In the genomic region with DNA sequence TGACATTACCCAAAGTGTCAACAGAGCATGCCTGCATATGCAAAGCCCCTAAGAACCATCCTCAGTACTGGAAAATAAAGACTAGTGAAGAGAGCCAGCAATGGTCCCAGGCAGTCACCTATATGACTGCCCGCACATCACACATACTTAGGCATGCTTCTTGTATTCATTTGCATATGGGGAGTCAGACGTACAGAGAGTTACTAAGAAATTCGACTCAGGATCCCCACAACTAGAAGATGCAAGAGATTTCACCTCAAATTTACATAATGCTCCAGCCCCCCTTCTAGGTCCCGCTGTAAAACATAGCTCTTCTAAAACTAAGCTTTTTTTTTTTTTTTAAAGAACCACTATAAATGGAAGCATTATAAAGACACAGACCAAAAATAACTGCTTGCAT, we compare ENCODE assay signal across 14 mouse cellular contexts.
"Had no signal": no experiment of that assay in that cellular context is flagged by ENCODE, and none has a peak within 500 bp of the region (broad histone marks: within the 10 kb centered on the region; RNA-seq: fewer than 3 reads in every experiment).

No protein-coding gene starts in this region.

- DNase-seq: gastrocnemius, postnatal 14 days; gastrocnemius, postnatal 36 days; heart, adult 2 months; heart, postnatal 4 days; kidney, adult 18-20 months; kidney, adult 8-10 months; kidney, postnatal 10 days; kidney, postnatal 25 days; kidney, postnatal 4 days; left cerebral cortex, postnatal 4 days had no signal

- ATAC-seq: hindbrain, embryonic 16.5 days; intestine, embryonic 15.5 days; intestine, postnatal 0 days; liver, embryonic 12.5 days had no signal
